Mouse (Mus musculus) intestine, embryonic 14.5 days (tissue): Measurements from ENCODE around the gene Cyp26a1. TPM values are rescaled to one million over a fixed set of nuclear protein-coding genes. Genes with fewer than 3 reads are reported as not detected.

Experiments
- ATAC-seq: fragments of 200-750 bp; cut with Nextera tagmentation; replicated peaks from 2 replicates; pipeline ENCODE4 v1.8.0; 2017; ENCODE audit warnings: low read depth, moderate number of reproducible peaks, moderate TSS enrichment, moderate library complexity; ENCODE audit not compliant: low FRiP score, low TSS enrichment
- DNase-seq: peaks from one replicate; pipeline ENCODE4 v3.0.0-alpha.2; 2018; ENCODE audit warnings: low spot score
- H3K27ac ChIP-seq: fragments of 300-500 bp; sonication (generic); 2 replicates; pipeline ENCODE4 v1.5.1; 2014; ENCODE audit warnings: low read depth, mild to moderate bottlenecking, control low read depth
- H3K27me3 ChIP-seq: fragments of 300-500 bp; sonication (generic); replicated peaks from 2 replicates; pipeline ENCODE4 v1.6.1; 2014; ENCODE audit warnings: low read length, control low read depth; ENCODE audit not compliant: control insufficient read depth, insufficient read depth
- H3K36me3 ChIP-seq: fragments of 300-500 bp; sonication (generic); 2 replicates; pipeline ENCODE4 v1.6.1; 2014; ENCODE audit warnings: low read length, control low read depth; ENCODE audit not compliant: control insufficient read depth, insufficient read depth
- H3K4me1 ChIP-seq: fragments of 300-500 bp; sonication (generic); replicated peaks from 2 replicates; pipeline ENCODE4 v1.6.1; 2014; ENCODE audit warnings: low read length, control low read depth, mixed read lengths; ENCODE audit not compliant: control insufficient read depth, insufficient read depth
- H3K4me2 ChIP-seq: fragments of 300-500 bp; sonication (generic); 2 replicates; pipeline ENCODE4 v1.6.1; 2014; ENCODE audit warnings: low read length
- H3K4me3 ChIP-seq: fragments of 300-500 bp; sonication (generic); 2 replicates; pipeline ENCODE4 v1.5.1; 2014; ENCODE audit warnings: low read depth, low read length, control low read depth, mixed read lengths
- H3K9ac ChIP-seq: fragments of 300-500 bp; sonication (generic); 2 replicates; pipeline ENCODE4 v1.6.1; 2014; ENCODE audit warnings: mild to moderate bottlenecking, low read length
- H3K9me3 ChIP-seq: fragments of 300-500 bp; sonication (generic); 2 replicates; pipeline ENCODE4 v1.6.1; 2016; ENCODE audit warnings: low read length, control low read depth; ENCODE audit not compliant: control insufficient read depth
- WGBS: fragments of 180-500 bp; shearing (Covaris S2); extraction: QIAGEN DNeasy Blood & Tissue Kit; methylation state at CpG from one replicate; pipeline ENCODE4 v1.1.7; 2014; 5-methylcytosine and 5-hydroxymethylcytosine counted together
- polyA plus RNA-seq: library from polyadenylated mRNA; unstranded; fragments of >200 nt; fragmentation: Nextera tagmentation; extraction: Ambion mirVana; gene quantifications from 2 replicates; pipeline ENCODE4 v1.2.1, GENCODE M21; 2014

Gene Cyp26a1
- polyA plus RNA-seq, result 2.4 and 2.5 TPM in 2 replicates

DNA sequence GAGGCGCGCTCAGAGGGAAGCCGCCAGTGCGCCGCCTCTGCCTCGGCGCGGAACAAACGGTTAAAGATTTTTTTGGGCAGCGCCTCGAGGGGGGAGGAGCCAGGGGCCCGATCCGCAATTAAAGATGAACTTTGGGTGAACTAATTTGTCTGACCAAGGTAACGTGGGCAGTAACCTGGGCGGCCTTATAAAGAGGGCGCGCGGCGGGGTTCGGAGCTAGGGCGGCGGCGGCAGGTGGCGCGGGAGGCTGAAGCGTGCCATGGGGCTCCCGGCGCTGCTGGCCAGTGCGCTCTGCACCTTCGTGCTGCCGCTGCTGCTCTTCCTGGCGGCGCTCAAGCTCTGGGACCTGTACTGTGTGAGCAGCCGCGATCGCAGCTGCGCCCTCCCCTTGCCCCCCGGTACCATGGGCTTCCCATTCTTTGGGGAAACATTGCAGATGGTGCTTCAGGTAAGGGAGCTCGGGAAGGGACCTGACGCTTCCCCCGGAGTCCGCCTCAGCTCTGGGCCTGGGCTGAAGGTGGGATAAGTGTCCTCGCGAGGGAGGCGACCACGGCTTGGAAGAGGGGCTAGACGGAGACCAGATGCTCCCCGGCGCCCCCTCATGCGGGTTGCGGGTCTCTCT is at the start of gene Cyp26a1:
Cyp26a1 (plus strand) TSS at position 148 of the 622 bp plus-strand sequence.
- Histone ChIP-seq H3K9ac (no peak within 1 kb of the TSS), H3K4me3 (peak within 1 kb of the TSS; percentile 33), H3K36me3 (no peaks in the 10 kb centered on the region), H3K27me3 (peaks cover 100% of the 10 kb centered on the region), H3K27ac (no peak within 1 kb of the TSS), H3K4me2 (peak within 1 kb of the TSS; percentile 59), H3K4me1 (peaks cover 12% of the 10 kb centered on the region), H3K9me3 (no peaks in the 10 kb centered on the region)
- DNase-seq (peak; percentile 76), ATAC-seq (peak; percentile 16; the same call in 1 of the 2 replicates)
- WGBS, result under 1% methylated on average over 51 of the region's 51 CpGs

DNA sequence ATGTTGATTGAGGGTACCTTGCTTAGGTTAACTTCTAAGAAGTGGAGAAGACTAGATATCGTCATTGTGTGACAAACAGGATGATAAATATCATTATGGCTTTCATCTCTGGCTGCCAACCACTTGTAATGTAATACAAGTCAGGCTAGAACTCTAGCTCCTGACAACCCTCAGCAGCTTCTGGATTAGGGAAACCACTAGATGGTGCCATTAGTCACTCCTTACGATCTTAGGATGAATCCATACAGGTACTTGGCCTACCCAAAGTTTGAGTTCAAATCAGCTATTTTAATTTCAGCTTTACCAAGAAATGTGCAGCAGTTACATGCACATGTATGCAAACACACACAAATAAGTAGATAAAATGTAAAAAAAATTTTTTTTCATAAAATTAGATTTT is 49.6 kb upstream of the Cyp26a1 start:
- no peak for ATAC-seq
- Histone ChIP-seq H3K9me3 (no peaks in the 10 kb centered on the region), H3K36me3 (no peaks in the 10 kb centered on the region), H3K4me1 (0 out of 2 replicates have a peak, but pooled peaks cover 2% of the 10 kb centered on the region), H3K4me3 (no peak overlapping the region), H3K9ac (no peak overlapping the region), H3K27me3 (no peaks in the 10 kb centered on the region), H3K27ac (no peak overlapping the region), H3K4me2 (no peak overlapping the region)
- DNase-seq, result no peak
- WGBS, result 34% methylated on average over 2 of the region's 2 CpGs

DNA sequence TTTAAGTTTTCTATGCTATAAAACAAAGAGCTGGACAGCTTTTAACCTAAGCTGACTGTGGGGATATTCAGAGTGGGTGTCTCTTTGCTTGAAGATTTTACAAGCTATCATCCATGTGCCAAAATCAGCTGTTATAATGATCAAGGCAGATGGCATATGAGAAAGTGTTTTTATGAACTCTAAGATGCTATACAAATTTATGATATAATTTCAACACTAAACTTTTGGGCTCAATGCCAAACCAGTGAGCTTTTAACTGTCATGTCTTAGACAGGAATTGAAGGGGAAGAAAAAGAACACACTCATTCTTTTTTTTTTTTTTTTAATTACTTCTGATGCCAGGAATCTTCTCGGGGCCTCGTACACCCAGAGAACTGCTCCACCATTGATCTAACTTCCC is 47.1 kb upstream of the Cyp26a1 start:
- Histone ChIP-seq H3K4me1 (no peaks in the 10 kb centered on the region), H3K27ac (no peak overlapping the region), H3K9ac (no peak overlapping the region), H3K4me3 (no peak overlapping the region), H3K4me2 (no peak overlapping the region), H3K36me3 (no peaks in the 10 kb centered on the region), H3K27me3 (no peaks in the 10 kb centered on the region), H3K9me3 (no peaks in the 10 kb centered on the region)
- no peak for ATAC-seq
- no peak for DNase-seq
- 45% methylated on average over 2 of the region's 2 CpGs for WGBS

DNA sequence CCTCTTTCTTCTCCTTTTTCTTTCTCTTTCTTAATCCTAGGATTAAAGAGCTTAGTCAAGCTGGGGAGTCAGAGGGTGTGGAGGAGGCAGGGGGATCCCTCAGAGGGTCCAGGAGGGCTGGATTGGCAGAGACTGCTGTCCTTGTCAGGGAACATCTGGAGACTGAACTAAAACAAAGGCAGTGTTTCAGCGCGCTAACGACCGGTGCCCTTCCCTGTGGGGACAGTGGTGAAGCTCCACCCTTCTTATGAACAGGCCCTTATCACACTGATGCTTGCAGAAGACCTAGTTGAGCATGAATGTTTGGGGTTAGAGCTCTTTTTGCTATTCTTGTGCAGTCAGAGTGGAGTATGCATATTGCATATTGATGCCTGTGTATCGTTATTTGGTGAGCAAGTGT is 43.6 kb upstream of the Cyp26a1 start:
- Histone ChIP-seq H3K4me2 (no peak overlapping the region), H3K27ac (no peak overlapping the region), H3K9ac (no peak overlapping the region), H3K36me3 (no peaks in the 10 kb centered on the region), H3K27me3 (no peaks in the 10 kb centered on the region), H3K4me3 (no peak overlapping the region), H3K4me1 (no peaks in the 10 kb centered on the region), H3K9me3 (no peaks in the 10 kb centered on the region)
- DNase-seq (no peak), ATAC-seq (no peak)
- 53% methylated on average over 5 of the region's 5 CpGs for WGBS

DNA sequence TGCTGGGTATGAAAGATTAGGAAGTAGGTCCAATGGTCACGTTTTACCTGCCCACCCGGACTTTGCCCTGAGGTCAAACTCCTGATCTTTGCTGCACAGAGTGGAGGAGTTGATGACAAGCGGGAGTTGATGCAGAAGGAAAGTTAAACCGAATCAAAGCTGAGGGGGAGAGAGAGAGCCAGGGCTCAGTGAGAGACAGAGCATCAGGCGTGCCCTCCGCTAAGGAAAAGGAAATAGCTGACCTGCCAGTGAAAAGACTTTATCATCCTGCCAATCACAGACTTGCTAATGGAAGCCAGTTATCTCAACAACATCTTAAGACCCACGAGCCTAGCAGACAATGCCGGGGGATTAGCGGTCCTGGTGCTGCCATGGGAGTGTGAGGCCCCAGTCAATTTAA is 41.2 kb upstream of the Cyp26a1 start:
- 13% methylated on average over 9 of the region's 9 CpGs for WGBS
- H3K9me3 ChIP-seq, result no peaks in the 10 kb centered on the region
- no peak overlapping the region for H3K4me3 ChIP-seq
- no peak overlapping the region for H3K4me2 ChIP-seq
- DNase-seq (no peak), ATAC-seq (no peak)
- H3K4me1 ChIP-seq, result no peaks in the 10 kb centered on the region
- no peaks in the 10 kb centered on the region for H3K27me3 ChIP-seq
- no peaks in the 10 kb centered on the region for H3K36me3 ChIP-seq
- no peak overlapping the region for H3K27ac ChIP-seq
- H3K9ac ChIP-seq, result no peak overlapping the region

DNA sequence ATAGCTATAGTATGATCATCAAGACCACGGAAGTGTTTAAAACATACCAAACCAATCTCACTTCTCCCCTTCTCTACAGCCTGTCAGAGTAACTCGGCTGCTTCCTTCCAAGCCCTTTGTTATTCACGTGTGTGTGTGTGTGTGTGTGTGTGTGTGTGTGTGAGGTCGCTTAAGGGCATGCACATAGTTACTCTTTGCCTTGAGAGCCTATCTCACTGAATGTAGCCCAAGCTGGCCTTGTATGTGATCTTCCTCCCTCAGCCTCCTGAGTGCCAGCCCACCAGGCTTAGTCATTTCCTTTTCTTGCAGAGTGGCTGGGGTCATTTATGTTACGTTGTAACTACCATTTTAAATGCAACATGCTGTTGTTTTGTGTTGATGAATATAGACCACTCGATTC is 32.3 kb upstream of the Cyp26a1 start:
- no peak overlapping the region for H3K4me3 ChIP-seq
- H3K27ac ChIP-seq, result no peak overlapping the region
- no peaks in the 10 kb centered on the region for H3K9me3 ChIP-seq
- ATAC-seq, result no peak
- DNase-seq, result no peak
- H3K9ac ChIP-seq, result no peak overlapping the region
- no peaks in the 10 kb centered on the region for H3K4me1 ChIP-seq
- no peak overlapping the region for H3K4me2 ChIP-seq
- H3K27me3 ChIP-seq, result no peaks in the 10 kb centered on the region
- WGBS, result 75% methylated on average over 6 of the region's 6 CpGs
- no peaks in the 10 kb centered on the region for H3K36me3 ChIP-seq

DNA sequence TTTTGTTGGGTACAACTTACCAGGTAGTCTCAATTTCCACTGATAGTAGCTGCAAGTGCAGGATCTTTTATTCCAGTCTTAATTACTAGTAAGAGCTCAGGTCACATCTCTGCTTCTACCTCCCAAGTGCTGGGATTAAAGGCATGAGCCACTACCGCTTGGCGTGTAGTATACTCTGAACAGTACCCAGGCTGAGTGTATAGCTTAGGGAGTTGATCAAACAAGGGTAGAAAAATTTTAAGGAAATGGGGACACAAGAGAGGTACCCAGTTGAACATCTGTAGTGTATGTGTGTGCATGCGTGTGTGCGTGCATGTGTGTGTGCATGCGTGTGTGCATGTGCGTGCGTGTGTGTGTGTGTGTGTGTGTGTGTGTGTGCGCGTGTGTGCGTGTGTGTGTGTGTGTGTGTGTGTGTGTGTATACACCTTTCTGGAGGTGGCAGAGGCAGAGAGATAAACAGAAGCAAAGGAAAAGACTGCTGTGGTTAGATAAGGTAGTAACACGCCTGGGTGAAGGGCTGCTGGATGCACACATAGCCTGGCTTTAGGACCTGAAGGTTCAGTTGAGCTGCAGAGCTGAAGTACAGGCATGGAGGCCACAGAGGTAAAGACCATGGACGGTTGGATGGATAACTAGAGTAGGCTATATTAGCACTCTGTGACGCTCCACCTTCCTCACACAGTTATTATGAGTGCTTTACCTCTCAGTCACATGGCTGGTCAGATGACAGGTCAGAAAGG is 29.6 kb upstream of the Cyp26a1 start:
- Histone ChIP-seq H3K4me2 (no peak overlapping the region), H3K9ac (no peak overlapping the region), H3K4me3 (no peak overlapping the region), H3K4me1 (peaks cover 5% of the 10 kb centered on the region; the same call in 1 of the 2 replicates), H3K27ac (no peak overlapping the region), H3K27me3 (no peaks in the 10 kb centered on the region), H3K9me3 (no peaks in the 10 kb centered on the region), H3K36me3 (no peaks in the 10 kb centered on the region)
- DNase-seq (peak; percentile 12), ATAC-seq (no peak)
- WGBS, result 57% methylated on average over 13 of the region's 13 CpGs

DNA sequence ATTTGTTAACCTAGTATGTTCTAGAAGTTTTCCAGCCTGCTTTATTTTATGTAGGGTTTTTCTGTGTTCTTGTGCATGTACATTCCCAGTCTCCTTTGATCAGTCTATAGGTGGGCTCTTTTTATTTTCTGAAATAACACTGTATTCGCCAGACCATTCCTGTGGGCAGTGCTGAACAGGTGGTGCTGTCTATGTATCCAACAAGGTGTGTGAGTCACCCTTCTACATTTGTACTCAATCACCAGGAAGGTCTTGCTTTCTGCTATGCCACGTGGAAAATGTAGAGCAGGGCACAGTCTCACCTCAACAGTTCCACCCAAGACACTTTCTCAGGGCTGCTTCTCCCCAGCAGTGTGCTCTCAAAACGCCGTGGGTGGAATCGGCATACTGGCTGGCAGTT is 28.9 kb upstream of the Cyp26a1 start:
- Histone ChIP-seq H3K36me3 (no peaks in the 10 kb centered on the region), H3K27ac (no peak overlapping the region), H3K4me2 (no peak overlapping the region), H3K9ac (no peak overlapping the region), H3K4me1 (peaks cover 5% of the 10 kb centered on the region; the same call in 1 of the 2 replicates), H3K27me3 (no peaks in the 10 kb centered on the region), H3K9me3 (no peaks in the 10 kb centered on the region), H3K4me3 (no peak overlapping the region)
- DNase-seq (peak; percentile 16), ATAC-seq (no peak)
- WGBS, result 89% methylated on average over 5 of the region's 5 CpGs

DNA sequence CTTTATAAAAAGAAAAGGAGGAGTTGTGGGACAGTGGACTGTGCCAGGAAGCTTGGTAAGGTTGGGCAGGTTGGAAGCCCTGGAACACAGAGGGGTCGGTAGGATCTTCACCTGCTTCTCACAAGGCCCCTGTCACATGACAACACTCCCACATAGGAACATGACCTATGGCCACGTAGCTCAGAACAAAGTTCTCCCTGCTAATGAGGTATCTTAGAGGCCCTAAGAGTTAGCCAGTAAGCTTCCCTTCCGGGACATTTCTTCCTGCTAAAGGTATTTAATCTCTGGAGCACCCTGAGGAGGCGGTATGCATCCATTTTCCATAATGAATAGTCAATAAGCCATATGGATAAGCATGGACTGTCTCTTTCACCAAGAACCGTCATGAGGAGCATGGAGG is 28.1 kb upstream of the Cyp26a1 start:
- H3K9me3 ChIP-seq, result no peaks in the 10 kb centered on the region
- H3K9ac ChIP-seq, result no peak overlapping the region
- ATAC-seq (no peak), DNase-seq (peak; percentile 34)
- H3K27me3 ChIP-seq, result no peaks in the 10 kb centered on the region
- 89% methylated on average over 5 of the region's 5 CpGs for WGBS
- H3K4me2 ChIP-seq, result no peak overlapping the region
- peaks cover 5% of the 10 kb centered on the region; the same call in 1 of the 2 replicates for H3K4me1 ChIP-seq
- no peaks in the 10 kb centered on the region for H3K36me3 ChIP-seq
- H3K27ac ChIP-seq, result no peak overlapping the region
- H3K4me3 ChIP-seq, result no peak overlapping the region
